ENCODE assay signal across 8 mouse cellular contexts in the genomic region with DNA sequence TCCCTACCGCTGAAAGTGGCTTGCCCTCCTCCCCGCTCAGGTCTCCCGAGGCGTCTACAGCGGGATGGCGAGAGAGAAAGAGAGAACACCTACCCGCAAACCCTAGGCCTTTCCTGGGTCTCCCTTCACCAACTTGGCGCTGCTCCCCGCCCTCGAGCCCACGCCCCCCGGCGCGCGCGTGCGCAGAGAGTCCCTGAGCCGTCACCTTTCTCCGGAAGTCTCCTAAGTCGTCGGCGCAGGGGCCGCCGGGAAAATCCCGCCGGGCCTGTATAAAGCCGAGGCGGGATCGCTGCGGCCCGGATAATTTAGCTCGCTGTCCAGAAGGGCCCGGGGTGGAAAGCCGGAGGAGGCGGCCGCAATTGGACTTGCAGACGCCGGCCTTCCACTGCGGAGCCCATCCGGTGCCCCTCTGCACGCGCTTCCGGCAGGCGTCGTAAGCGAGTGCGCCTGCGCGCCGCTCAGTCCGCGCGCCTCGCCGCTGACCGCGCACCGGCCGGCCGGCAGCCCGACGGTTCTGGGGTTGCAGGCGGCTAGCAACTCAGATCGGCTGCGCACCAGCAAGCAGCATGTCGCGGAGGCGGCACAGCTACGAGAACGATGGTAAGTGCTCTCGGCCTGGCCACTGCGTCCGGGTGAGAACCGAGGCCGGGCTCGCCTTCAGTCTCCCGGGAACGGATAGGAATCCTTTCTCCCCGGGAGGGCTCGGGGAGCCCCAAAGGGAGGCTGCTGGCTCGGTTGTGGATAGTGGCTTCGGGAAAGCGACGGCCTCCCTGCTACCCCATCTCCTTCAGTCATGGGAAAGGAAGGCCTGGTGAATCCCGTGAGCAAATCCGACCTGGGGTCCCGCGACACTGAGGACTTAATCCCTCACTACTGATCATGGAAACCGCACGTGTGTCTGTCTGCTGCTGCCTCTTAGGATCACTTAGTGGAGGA. TPM values are rescaled to one million over a fixed set of nuclear protein-coding genes. Genes with fewer than 3 reads are reported as not detected.
DNase-seq lines count a peak whose midpoint lies in the region; ATAC-seq lines count a peak whose summit lies in the region.

A gene (plus strand): TSS at position 327 of the 936 bp plus-strand sequence.
A gene (minus strand): TSS at position 408 of the 936 bp plus-strand sequence.

- peak within 1 kb of the TSS; percentile 86 for H3K4me3 ChIP-seq in brown adipose tissue, adult 24 weeks (ENCODE audit: insufficient read depth, low read depth, low read length)
- peak within 1 kb of the TSS; percentile 86 for H3K4me3 ChIP-seq in heart, embryonic 13.5 days
- peak within 1 kb of the TSS; percentile 91 for H3K4me3 ChIP-seq in liver, embryonic 12.5 days
- H3K4me3 ChIP-seq in stomach, embryonic 15.5 days (replicated peaks): peak within 1 kb of the TSS; percentile 75

- peak within 1 kb of the TSS; percentile 79 for H3K4me2 ChIP-seq in heart, embryonic 13.5 days
- H3K4me2 ChIP-seq in liver, embryonic 12.5 days: peak within 1 kb of the TSS; percentile 79
- peak within 1 kb of the TSS; percentile 77 for H3K4me2 ChIP-seq in stomach, embryonic 15.5 days

- H3K27me3 ChIP-seq in heart, embryonic 13.5 days (replicated peaks): no peaks in the 10 kb centered on the region
- no peaks in the 10 kb centered on the region for H3K27me3 ChIP-seq in liver, embryonic 12.5 days (replicated peaks)
- H3K27me3 ChIP-seq in stomach, embryonic 15.5 days (replicated peaks): no peaks in the 10 kb centered on the region

- WGBS in heart, embryonic 13.5 days: under 1% methylated on average over 89 of the region's 90 CpGs
- WGBS in liver, embryonic 12.5 days (ENCODE audit: insufficient replicate concordance): under 1% methylated on average over 88 of the region's 90 CpGs
- WGBS in stomach, embryonic 15.5 days: under 1% methylated on average over 88 of the region's 90 CpGs

- H3K36me3 ChIP-seq in heart, embryonic 13.5 days: peaks cover 28% of the 10 kb centered on the region
- peaks cover 19% of the 10 kb centered on the region for H3K36me3 ChIP-seq in liver, embryonic 12.5 days
- H3K36me3 ChIP-seq in stomach, embryonic 15.5 days: peaks cover 12% of the 10 kb centered on the region; the same call in 1 of the 2 replicates

- H3K9me3 ChIP-seq in heart, embryonic 13.5 days: no peaks in the 10 kb centered on the region
- no peaks in the 10 kb centered on the region for H3K9me3 ChIP-seq in liver, embryonic 12.5 days (replicated peaks)
- no peaks in the 10 kb centered on the region for H3K9me3 ChIP-seq in stomach, embryonic 15.5 days

- peak within 1 kb of the TSS; percentile 94 for H3K27ac ChIP-seq in brown adipose tissue, adult 24 weeks (replicated peaks; ENCODE audit: low read depth, low read length)
- peak within 1 kb of the TSS; percentile 96 for H3K27ac ChIP-seq in heart, embryonic 13.5 days (replicated peaks)
- peak within 1 kb of the TSS; percentile 95 for H3K27ac ChIP-seq in liver, embryonic 12.5 days
- H3K27ac ChIP-seq in stomach, embryonic 15.5 days: peak within 1 kb of the TSS; percentile 99

- peaks cover 6% of the 10 kb centered on the region; the same call in 1 of the 2 replicates for H3K4me1 ChIP-seq in brown adipose tissue, adult 24 weeks (ENCODE audit: control insufficient read depth, insufficient read depth, insufficient read length, low read length)
- H3K4me1 ChIP-seq in heart, embryonic 13.5 days: peaks cover 28% of the 10 kb centered on the region
- H3K4me1 ChIP-seq in liver, embryonic 12.5 days: peaks cover 32% of the 10 kb centered on the region
- H3K4me1 ChIP-seq in stomach, embryonic 15.5 days: peaks cover 6% of the 10 kb centered on the region; the same call in 1 of the 2 replicates

- ATAC-seq in heart, embryonic 13.5 days (ENCODE audit: extremely low read depth, insufficient number of reproducible peaks, low FRiP score, low TSS enrichment): peak; percentile 66
- peak; percentile 90 for ATAC-seq in liver, embryonic 12.5 days
- ATAC-seq in stomach, embryonic 15.5 days (ENCODE audit: insufficient read depth, low FRiP score, low read depth): peak; percentile 87

- peak within 1 kb of the TSS; percentile 94 for H3K9ac ChIP-seq in heart, embryonic 13.5 days
- peak within 1 kb of the TSS; percentile 93 for H3K9ac ChIP-seq in liver, embryonic 12.5 days
- peak within 1 kb of the TSS; percentile 82 for H3K9ac ChIP-seq in stomach, embryonic 15.5 days

- peak; percentile 97 for DNase-seq in CD4-positive, CD25-positive, alpha-beta regulatory T cell, adult 2 months (ENCODE audit: low read depth, low spot score)
- peak; percentile 23 for DNase-seq in fat pad, adult 2 months (ENCODE audit: extremely low read depth, low read depth, low spot score)
- peak; percentile 95 for DNase-seq in kidney, postnatal 10 days
- DNase-seq in natural killer cell, adult 2 months (ENCODE audit: low spot score in 2 of 2): peak; percentile 87 to 89

RNA-seq across cellular contexts. Expression of the first gene that starts in this region (rescaled TPM):
- 24.7 and 36.1 TPM in 2 replicates for polyA plus RNA-seq in brown adipose tissue, adult 24 weeks (2012; ENCODE audit: insufficient read depth, insufficient read length, missing spikeins)
- 43.8 and 45.3 TPM in 2 replicates for polyA plus RNA-seq in heart, embryonic 13.5 days (2015; fragmentation: Nextera tagmentation; extraction: Ambion mirVana)
- 66.9 and 68.0 TPM in 2 replicates for polyA plus RNA-seq in liver, embryonic 12.5 days (2016; fragmentation: Nextera tagmentation; extraction: Ambion mirVana)
- polyA plus RNA-seq in stomach, embryonic 15.5 days (2015; fragmentation: Nextera tagmentation; extraction: Ambion mirVana): 59.5 and 62.0 TPM in 2 replicates

RNA-seq across cellular contexts. Expression of the second gene that starts in this region (rescaled TPM):
- polyA plus RNA-seq in brown adipose tissue, adult 24 weeks (2012; ENCODE audit: insufficient read depth, insufficient read length, missing spikeins): 13.8 and 15.5 TPM in 2 replicates
- 25.9 and 26.8 TPM in 2 replicates for polyA plus RNA-seq in heart, embryonic 13.5 days (2015; fragmentation: Nextera tagmentation; extraction: Ambion mirVana)
- 23.3 and 23.9 TPM in 2 replicates for polyA plus RNA-seq in liver, embryonic 12.5 days (2016; fragmentation: Nextera tagmentation; extraction: Ambion mirVana)
- polyA plus RNA-seq in stomach, embryonic 15.5 days (2015; fragmentation: Nextera tagmentation; extraction: Ambion mirVana): 33.3 and 38.2 TPM in 2 replicates

Comparison
In these comparisons a context has a peak if more than half of its experiments do, and no peak if none do; other contexts are left out.
1. Peak in every context shown above with its lines: DNase-seq, ATAC-seq, H3K4me3 ChIP-seq and H3K27ac ChIP-seq.
2. DNase-seq: peak in every context shown above with its lines; median percentile 97 in CD4-positive, CD25-positive, alpha-beta regulatory T cell, adult 2 months; 95 in kidney, postnatal 10 days; 88 in natural killer cell, adult 2 months; 23 in fat pad, adult 2 months.